Mouse (Mus musculus) brown adipose tissue, adult 24 weeks (tissue): Measurements from ENCODE around the gene Slc22a4. TPM values are rescaled to one million over a fixed set of nuclear protein-coding genes. Genes with fewer than 3 reads are reported as not detected.
A peak's percentile ranks its signal among the peaks of the same experiment; 100 is the strongest.

Experiments used
- H3K27ac ChIP-seq: fragments of 200-500 bp; replicated peaks from 2 replicates; pipeline ENCODE4 v1.5.1; 2012; ENCODE audit warnings: low read depth, mild to moderate bottlenecking, low read length
- H3K4me1 ChIP-seq: fragments of 200-500 bp; 2 replicates; pipeline ENCODE4 v1.6.1; 2012; ENCODE audit warnings: low read length, mixed read lengths; ENCODE audit not compliant: control insufficient read depth, insufficient read depth, insufficient read length
- H3K4me3 ChIP-seq: fragments of 200-500 bp; 2 replicates; pipeline ENCODE4 v1.5.1; 2012; ENCODE audit warnings: low read depth, mild to moderate bottlenecking, low read length, moderate library complexity; ENCODE audit not compliant: insufficient read depth
- polyA plus RNA-seq: library from polyadenylated mRNA; stranded (reverse); fragments of >200 nt; gene quantifications from 2 replicates; pipeline ENCODE4 v1.2.4, GENCODE M21; 2012; ENCODE audit not compliant: missing spikeins, insufficient read depth, insufficient read length

Gene Slc22a4
- 1.8 and 3.5 TPM in 2 replicates for polyA plus RNA-seq

DNA sequence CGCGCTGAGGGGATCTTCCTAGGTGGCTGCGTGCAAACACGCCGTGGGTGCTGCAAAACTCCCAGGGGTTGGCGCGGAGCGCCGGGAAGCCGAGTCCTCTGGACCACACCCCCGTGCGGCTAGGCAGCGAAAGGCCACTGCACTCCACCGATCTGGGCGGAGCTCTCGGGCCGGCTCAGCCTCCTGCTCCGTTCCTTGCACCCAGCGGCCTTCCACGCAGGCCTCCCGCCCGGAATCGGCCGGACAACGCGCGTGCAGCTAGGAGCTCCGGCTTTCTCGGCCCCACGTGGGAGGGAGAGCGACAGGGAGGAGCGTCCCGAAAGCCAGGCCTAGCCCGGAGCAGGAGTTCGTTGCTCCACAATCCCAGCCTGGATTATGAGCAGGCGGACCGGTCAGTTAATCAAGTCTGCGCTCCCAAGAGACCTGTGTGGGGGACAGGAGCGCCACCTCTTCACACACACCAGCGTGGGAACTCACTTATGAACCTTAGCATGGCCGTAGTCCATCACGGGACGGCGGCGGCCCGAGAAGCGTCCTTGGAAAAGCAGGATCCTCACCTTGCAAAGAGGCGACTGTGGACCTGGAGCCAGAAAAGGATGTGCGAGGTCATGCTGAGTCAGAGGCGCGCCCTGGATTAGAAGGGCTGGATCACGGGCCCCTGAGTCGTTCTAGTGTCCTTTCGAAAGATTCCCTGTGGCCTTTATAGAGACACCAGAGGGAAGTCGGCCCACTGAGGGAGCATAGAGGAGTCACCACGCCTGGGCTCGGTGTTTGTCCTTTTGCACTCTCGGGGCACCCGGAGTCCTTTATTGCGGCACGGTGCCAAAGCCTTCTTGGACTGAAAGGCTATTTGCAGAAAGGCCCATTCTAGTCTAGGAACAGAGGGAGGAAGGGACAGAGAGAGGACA is at the start of gene Slc22a4:
Slc22a4 (minus strand) TSS at position 47 of the 908 bp plus-strand sequence.
- H3K4me3 ChIP-seq, result peak within 1 kb of the TSS; percentile 77
- H3K27ac ChIP-seq, result peak within 1 kb of the TSS; percentile 60
- peaks cover 5% of the 10 kb centered on the region for H3K4me1 ChIP-seq

DNA sequence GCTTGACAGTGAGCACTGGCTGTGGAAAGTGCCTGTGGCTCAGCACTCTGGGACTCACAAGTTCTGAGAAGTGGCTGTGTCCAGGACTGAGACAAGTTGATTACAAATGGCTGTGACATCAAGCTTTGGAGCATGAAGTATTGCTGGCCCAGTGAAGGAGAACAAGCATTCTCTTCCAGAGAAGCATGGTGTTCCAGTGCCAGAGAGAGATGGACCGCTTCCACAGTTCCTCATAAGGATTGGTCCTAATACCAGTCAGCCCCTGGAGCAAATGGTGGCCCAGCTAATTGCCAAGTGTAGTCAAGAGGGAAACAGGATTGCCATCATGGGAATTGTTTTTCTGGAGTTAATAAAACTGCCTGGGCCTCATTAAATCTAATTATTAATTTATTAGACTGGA is 48.2 kb upstream of the Slc22a4 start:
- Histone ChIP-seq H3K4me3 (no peak overlapping the region), H3K27ac (no peak overlapping the region), H3K4me1 (peaks cover 14% of the 10 kb centered on the region)

DNA sequence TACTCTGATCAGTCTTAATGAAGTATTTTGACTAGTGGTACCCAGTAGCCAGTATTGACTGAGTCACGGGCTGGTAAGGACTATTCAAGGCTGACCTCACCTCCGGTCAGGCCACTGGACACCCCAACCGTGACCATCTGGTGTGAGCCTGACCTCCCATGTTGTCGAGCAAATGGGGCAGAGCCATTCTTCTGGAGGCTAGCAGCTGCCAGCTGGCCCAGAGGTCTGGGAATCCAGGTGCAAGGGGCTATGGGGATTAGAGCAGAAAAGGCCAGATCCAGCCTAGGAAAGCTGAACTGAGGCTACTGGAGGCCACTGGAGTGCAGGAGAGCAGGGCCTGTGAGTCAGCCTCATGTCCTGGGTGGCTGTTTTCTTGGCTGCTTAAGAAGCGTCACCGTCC is 47.5 kb upstream of the Slc22a4 start:
- Histone ChIP-seq H3K4me1 (peaks cover 14% of the 10 kb centered on the region), H3K4me3 (no peak overlapping the region), H3K27ac (no peak overlapping the region)

DNA sequence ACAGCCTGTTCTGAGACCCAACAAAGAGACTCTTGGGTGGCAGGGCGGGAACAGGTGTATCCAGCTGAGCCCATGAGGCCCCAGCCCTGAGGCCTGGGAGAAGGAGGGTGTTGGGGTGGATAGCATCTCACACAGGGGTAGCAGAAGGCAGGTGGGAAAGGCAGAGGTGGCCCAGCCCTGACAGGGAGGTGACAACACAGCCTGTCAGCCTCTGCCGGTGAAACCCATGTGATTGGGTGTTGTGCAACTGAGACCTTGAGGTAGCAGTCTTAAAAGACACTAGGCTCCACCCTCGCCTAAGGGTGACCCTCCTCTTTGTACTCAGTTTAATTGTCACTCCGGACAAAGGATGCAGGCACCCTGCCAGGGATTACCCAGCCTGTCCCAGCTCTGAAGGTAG is 45.4 kb upstream of the Slc22a4 start:
- Histone ChIP-seq H3K27ac (no peak overlapping the region), H3K4me3 (no peak overlapping the region)

DNA sequence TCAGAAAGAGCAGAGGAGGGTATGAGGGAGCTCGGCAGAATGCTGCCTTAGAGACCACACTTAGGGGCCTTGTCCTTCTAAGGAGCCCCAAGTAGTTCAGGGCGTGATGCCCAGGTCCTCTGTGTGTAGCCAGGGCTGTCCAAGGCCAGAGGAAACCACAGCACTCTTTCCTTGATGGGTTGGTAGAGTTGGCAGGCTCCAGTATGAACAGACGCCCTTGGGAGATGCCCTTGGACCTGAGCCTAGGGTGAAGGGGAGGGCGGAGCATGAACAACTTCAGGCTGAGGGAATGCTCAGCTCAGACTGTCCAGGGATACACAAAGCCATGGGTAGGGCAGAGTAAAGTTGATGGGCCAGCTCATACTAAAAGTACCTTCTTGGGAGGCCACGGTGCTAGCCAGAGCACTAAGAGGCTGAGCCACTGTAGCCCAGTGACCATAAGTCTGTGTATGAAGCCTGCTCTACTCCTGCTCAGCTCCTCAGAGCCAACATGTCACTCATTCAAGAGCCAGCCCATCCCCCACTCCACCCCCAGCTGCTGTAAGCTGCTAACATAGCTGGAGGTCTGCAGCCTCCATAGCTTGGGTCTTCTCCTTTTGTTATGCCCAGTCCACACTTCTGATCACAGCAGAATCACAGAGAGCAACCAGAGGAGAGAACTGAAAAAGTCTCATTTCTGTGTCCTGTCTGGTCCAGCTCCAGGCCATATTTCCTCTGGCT is 44.0 kb upstream of the Slc22a4 start:
- no peak overlapping the region for H3K4me3 ChIP-seq
- H3K4me1 ChIP-seq, result peaks cover 14% of the 10 kb centered on the region
- H3K27ac ChIP-seq, result no peak overlapping the region

More for the DNA sequence above, 45.4 kb upstream of the Slc22a4 start:
- H3K4me1 ChIP-seq, result peaks cover 14% of the 10 kb centered on the region

DNA sequence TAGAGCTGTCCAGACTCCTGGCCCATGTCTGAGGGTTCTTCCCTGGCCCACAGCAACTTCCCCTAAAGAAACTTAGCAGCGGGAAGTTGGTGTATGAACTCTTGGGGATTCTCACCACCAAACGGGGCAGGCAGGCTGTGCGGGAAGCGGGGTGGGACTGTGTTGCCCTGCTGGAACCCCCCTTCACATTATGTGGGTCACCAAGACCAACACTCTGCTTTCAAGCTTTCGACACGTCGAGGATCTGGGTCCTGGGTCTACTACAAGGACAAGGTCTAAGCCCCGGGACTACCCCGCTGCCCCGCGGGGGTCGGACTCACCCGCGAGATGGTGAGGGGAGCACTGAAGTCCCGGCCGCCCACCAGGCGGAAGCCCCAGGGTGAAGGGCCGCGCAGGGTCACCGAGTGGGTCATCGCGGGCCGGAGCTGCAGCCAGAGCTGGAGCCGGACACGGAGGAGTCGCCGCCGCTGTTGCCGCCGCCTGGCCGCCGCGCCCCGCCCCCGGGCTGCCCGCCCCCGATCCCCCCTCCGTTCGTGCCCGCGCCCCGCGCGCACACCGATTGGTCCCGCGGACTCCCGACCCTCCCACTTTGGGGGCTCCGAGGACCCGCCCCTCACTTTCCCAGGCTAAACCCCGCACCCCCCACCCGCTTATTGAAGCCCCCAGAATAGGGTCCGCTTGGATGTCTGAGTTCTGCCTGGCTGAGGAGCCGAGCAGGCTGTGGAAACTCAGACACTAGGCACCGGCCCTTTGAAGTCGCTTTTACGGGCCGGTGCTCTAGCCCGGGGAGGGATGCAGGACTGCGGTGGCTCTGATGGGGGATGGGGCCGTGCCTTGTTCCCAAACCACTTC is 40.9 kb upstream of the Slc22a4 start, which contains the start of gene Pdlim4:
Pdlim4 (minus strand) TSS at position 495 of the 852 bp plus-strand sequence.
- Histone ChIP-seq H3K27ac (peak within 1 kb of the TSS; percentile 57), H3K4me1 (peaks cover 14% of the 10 kb centered on the region), H3K4me3 (peak within 1 kb of the TSS; percentile 54)

DNA sequence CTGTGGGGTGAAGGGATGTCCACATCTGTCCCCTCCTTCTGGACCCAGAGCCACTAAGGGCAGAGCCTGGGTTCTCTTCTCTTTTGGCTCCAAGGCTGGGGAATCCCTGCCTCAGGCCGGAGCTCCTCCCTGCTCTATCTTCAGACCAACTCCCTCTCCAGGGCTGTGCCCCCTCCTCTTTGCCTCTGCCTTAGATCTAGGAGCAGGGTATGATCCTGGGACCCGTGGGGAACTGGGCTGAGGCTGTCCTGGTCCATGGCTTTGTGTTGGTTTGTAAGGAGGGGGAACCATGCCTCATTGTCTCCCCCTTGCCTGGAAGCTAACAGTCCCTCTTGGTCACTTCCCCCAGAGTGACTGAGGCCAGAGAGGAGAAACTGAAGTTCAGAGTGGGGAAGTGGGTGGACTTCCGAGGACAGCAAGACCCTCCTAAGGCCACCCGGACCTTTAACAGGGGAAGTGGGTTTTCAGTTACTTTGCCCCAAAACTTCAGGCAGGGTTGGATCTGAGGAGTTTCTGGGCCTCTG is 40.2 kb upstream of the Slc22a4 start:
- H3K4me3 ChIP-seq, result peak overlapping the region; percentile 54
- peak overlapping the region; percentile 57 for H3K27ac ChIP-seq
- H3K4me1 ChIP-seq, result peaks cover 12% of the 10 kb centered on the region

DNA sequence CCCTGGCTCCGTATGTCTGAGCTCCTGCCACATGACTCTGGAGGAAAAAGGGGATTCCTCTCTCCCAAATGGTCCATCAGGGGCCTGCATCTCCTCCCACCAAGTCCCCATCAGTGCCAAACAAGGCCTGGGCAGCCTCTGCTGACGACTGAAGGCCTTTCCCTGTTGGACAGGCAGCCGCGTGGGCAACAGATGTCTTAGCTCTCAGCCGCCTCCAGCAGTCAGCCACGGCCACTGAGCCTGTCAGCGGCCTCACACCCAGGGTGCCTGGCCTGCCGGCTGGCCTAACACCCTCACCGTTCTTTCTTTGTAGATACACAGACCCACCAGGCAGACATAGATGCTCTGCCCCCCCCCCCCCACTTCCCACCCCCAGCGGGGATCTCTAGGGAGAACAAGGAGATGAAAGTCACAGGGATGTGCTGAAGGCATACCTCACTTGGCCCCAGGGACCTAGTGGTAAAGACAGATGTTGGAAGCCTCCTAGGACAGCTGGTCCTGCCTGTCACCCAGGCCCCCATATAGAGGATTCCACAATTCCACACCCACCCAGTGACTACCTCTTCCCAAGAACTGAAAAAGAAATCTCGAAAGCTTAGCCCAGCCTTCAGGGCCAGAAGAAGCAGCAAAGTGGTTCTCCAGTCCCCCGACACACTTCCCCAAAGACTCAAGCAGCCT is 39.6 kb upstream of the Slc22a4 start:
- Histone ChIP-seq H3K4me1 (peaks cover 10% of the 10 kb centered on the region), H3K27ac (no peak overlapping the region), H3K4me3 (peak overlapping the region; percentile 54)

DNA sequence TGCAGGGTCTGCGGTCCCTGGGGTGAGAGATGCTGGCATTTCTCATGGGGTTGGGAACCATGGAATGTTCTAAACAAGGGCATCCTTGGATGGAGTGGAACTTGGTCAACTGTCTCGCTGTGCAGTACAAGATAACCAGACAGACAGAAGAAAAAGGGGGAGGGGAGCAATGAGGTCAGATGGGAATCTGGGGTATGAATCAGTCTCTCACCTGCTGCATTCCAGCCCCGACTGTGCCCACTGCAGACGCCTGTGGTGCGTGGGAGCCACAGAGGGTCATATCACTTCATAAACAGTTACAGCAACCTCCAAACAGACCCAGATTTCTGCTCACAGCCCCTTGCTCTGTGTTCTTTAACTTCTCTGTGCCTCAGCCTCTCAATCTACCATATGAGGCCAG is 38.5 kb upstream of the Slc22a4 start:
- peaks cover 12% of the 10 kb centered on the region for H3K4me1 ChIP-seq

DNA sequence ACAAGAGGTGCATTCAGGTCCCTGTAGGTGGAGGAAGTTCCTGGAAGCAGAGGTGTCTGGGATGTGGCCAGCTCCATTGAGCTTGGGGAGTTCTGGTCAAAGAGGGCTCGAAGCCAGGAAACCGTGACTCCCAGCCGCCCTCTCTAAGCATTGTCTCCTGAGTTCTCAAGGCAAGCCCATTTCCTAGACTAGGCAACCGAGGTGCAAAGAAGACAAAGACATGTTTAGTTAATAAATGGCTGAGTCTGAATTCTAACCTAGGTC is 38.0 kb upstream of the Slc22a4 start:
- peaks cover 9% of the 10 kb centered on the region for H3K4me1 ChIP-seq
- H3K4me3 ChIP-seq, result no peak overlapping the region
- no peak overlapping the region for H3K27ac ChIP-seq

More for the DNA sequence above, 38.5 kb upstream of the Slc22a4 start:
- Histone ChIP-seq H3K27ac (no peak overlapping the region), H3K4me3 (no peak overlapping the region)

DNA sequence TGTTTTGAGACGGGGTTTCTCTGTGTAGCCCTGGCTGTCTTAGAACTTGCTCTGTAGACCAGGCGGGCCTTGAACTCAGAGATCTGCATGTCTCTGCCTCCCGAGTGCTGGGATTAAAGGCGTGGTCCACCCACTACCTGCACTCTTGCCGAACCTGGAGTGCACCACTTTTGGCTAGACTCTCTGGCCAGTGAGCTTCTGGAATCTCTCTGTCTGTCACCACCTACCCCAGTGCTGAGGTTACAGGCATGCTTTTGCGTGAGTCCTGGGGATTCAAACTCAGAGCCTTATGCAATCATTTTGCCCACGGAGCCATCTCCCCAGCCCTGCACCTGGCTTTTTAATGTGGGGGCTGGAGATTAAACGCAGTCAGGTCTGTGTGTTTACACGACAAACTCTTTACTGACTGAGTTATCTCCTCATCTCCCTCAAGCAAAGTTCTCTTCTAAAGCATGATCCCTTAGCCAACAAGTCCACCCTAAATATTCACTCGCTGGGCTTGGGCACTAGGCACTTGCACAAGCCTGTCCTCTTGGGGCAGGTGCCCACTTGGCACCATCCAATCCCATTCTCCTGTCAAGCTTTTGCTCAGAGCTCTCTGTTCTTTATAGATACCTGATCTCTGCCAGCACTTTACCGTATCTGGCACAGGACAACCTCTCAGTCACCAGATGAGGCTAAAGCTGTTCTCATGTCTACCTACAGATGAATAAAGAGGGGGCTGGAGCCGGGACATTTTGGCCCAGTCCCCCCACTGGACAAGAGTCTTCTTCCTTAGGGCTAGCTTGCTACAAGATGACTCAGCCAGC is 37.4 kb upstream of the Slc22a4 start:
- Histone ChIP-seq H3K4me1 (peaks cover 11% of the 10 kb centered on the region), H3K27ac (no peak overlapping the region), H3K4me3 (no peak overlapping the region)

DNA sequence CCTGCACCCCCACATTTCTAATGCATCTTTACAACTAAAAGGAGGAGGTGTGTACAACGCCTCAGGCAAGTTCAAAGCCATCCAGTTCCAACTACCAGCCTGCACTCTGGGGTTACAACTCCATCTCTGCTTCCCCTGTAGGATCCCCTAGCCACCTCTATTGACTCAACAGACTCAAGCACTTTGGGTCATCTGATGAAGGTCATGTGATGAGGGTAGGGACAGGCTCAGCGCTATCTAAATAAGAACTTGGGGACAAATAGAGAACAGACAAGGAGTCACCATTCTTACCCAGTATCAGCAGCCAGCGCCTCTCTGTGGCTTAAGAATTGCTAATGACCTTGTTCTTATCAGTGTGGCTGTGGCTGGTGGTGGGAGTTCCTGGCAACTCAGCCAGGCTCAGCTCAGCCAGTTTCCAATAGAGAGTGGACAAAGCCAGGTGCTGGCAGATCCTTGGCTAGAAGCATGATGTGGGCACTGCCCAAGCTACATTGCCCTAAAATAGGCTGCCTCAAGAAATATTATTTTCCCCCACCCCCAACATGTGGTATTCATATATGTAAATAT is 36.6 kb upstream of the Slc22a4 start:
- H3K4me3 ChIP-seq, result no peak overlapping the region
- peaks cover 14% of the 10 kb centered on the region for H3K4me1 ChIP-seq
- H3K27ac ChIP-seq, result no peak overlapping the region

DNA sequence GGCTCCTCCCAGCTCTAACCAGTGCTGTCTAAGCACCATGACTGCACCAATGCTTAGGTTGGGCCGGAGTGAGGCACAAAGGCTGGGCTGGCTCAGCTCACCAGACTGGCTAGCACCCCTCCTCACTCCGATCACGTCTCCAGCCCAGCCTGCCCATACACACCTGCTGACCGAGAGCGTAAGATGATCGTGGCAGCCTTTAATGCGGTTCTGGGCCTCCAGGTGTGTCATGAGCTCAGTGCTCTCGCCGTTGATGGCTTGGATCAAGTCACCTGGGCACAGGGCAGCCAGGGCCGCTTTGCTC is 35.5 kb upstream of the Slc22a4 start:
- Histone ChIP-seq H3K27ac (no peak overlapping the region), H3K4me3 (no peak overlapping the region), H3K4me1 (peaks cover 14% of the 10 kb centered on the region)
